Mouse (Mus musculus): ENCODE data around the gene Cdk10. TPM values are rescaled to one million over a fixed set of nuclear protein-coding genes. Genes with fewer than 3 reads are reported as not detected.
A peak's percentile ranks its signal among the peaks of the same experiment; 100 is the strongest.
"Not testable (repeated sequence)": the region's sequence is repeated elsewhere in the genome, so short reads cannot be mapped to it uniquely, and the experiment has no call there.

Cdk10 gene
- polyA plus RNA-seq, 1 experiment from 2014 or later = 45.2 TPM

- peaks cover 20% of the 10 kb centered on the region for H3K4me1 ChIP-seq (ENCODE audit: control insufficient read depth, insufficient read depth, low read length)
- peaks cover 45% of the 10 kb centered on the region for H3K36me3 ChIP-seq (ENCODE audit: control insufficient read depth, insufficient read depth, low read length)
- under 1% methylated on average over 38 of the region's 40 CpGs for WGBS
- peak overlapping the region; percentile 93 for H3K4me2 ChIP-seq (ENCODE audit: low read depth, low read length)
- H3K27ac ChIP-seq (ENCODE audit: low read depth, low read length) = peak overlapping the region; percentile 91
- peak; percentile 71 for ATAC-seq (ENCODE audit: low read depth)
- peak overlapping the region; percentile 97 for H3K9ac ChIP-seq (replicated peaks; ENCODE audit: low read depth, low read length)
- H3K4me3 ChIP-seq (ENCODE audit: low read depth, low read length) = peak overlapping the region; percentile 98
- H3K27me3 ChIP-seq (ENCODE audit: control insufficient read depth, insufficient read depth, low read length) = no peaks in the 10 kb centered on the region
- H3K9me3 ChIP-seq (ENCODE audit: control insufficient read depth, low read length) = no peaks in the 10 kb centered on the region
Observed at GRCm38 (mm10) chr8:123253451-123254098, 28.9 kb downstream of the Cdk10 start.

- Histone ChIP-seq H3K27me3 (ENCODE audit: control insufficient read depth, insufficient read depth, low read length) (no peaks in the 10 kb centered on the region), H3K36me3 (ENCODE audit: control insufficient read depth, insufficient read depth, low read length) (peaks cover 47% of the 10 kb centered on the region), H3K4me3 (ENCODE audit: low read depth, low read length) (peak within 1 kb of the TSS; percentile 98), H3K4me1 (ENCODE audit: control insufficient read depth, insufficient read depth, low read length) (peaks cover 20% of the 10 kb centered on the region), H3K27ac (ENCODE audit: low read depth, low read length) (peak within 1 kb of the TSS; percentile 91), H3K9me3 (ENCODE audit: control insufficient read depth, low read length) (no peaks in the 10 kb centered on the region), H3K4me2 (ENCODE audit: low read depth, low read length) (peak within 1 kb of the TSS; percentile 93), H3K9ac (replicated peaks; ENCODE audit: low read depth, low read length) (peak within 1 kb of the TSS; percentile 97)
- peak; percentile 95 for ATAC-seq (ENCODE audit: low read depth)
- WGBS = under 1% methylated on average over 73 of the region's 99 CpGs
Observed at GRCm38 (mm10) chr8:123254099-123254885, 29.6 kb downstream of the Cdk10 start, which contains the start of the genes Zfp276 and Vps9d1. Zfp276 (plus strand) TSS chr8:123254195. Vps9d1 (minus strand) TSS chr8:123254348.

DNA sequence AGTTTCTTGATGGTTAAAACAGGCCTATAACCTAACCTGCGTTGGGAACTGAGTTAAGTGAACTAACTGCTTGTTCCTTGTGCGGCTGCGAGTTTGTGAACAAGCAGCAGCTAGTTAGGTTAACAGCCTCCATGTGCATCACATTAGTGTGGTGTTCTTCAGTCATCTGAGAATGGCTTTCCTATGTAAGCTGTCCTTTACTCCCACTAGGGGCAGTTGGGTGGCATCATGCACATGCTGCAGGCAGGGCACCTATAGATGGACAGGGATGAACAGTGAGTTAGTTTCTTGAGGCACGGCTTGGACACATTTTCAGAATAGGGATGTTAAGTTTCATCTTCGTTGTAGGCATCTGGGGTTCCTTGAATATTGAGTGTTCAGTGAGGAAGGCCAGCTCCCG lies 30.5 kb downstream of the Cdk10 start:
- Histone ChIP-seq H3K4me3 (ENCODE audit: low read depth, low read length) (peak overlapping the region; percentile 98), H3K4me1 (ENCODE audit: control insufficient read depth, insufficient read depth, low read length) (peaks cover 20% of the 10 kb centered on the region), H3K9ac (replicated peaks; ENCODE audit: low read depth, low read length) (peak overlapping the region; percentile 97), H3K9me3 (ENCODE audit: control insufficient read depth, low read length) (no peaks in the 10 kb centered on the region), H3K27me3 (ENCODE audit: control insufficient read depth, insufficient read depth, low read length) (no peaks in the 10 kb centered on the region), H3K4me2 (ENCODE audit: low read depth, low read length) (peak overlapping the region; percentile 93), H3K27ac (ENCODE audit: low read depth, low read length) (no peak overlapping the region), H3K36me3 (ENCODE audit: control insufficient read depth, insufficient read depth, low read length) (peaks cover 49% of the 10 kb centered on the region)
- 69% methylated on average over 6 of the region's 6 CpGs for WGBS
- no peak for ATAC-seq (ENCODE audit: low read depth)

GRCm38 (mm10) chr8:123257114-123257513 lies 32.5 kb downstream of the Cdk10 start:
- Histone ChIP-seq H3K4me1 (ENCODE audit: control insufficient read depth, insufficient read depth, low read length) (peaks cover 20% of the 10 kb centered on the region), H3K4me3 (ENCODE audit: low read depth, low read length) (no peak overlapping the region), H3K36me3 (ENCODE audit: control insufficient read depth, insufficient read depth, low read length) (peaks cover 40% of the 10 kb centered on the region), H3K27ac (ENCODE audit: low read depth, low read length) (no peak overlapping the region), H3K9me3 (ENCODE audit: control insufficient read depth, low read length) (no peaks in the 10 kb centered on the region), H3K27me3 (ENCODE audit: control insufficient read depth, insufficient read depth, low read length) (no peaks in the 10 kb centered on the region), H3K9ac (replicated peaks; ENCODE audit: low read depth, low read length) (no peak overlapping the region), H3K4me2 (ENCODE audit: low read depth, low read length) (no peak overlapping the region)
- 68% methylated on average over 3 of the region's 3 CpGs for WGBS
- ATAC-seq (ENCODE audit: low read depth) = no peak

GRCm38 (mm10) chr8:123257593-123257992 lies 33.0 kb downstream of the Cdk10 start:
- Histone ChIP-seq H3K4me1 (ENCODE audit: control insufficient read depth, insufficient read depth, low read length) (peaks cover 18% of the 10 kb centered on the region), H3K36me3 (ENCODE audit: control insufficient read depth, insufficient read depth, low read length) (peaks cover 40% of the 10 kb centered on the region)
- H3K9ac ChIP-seq (replicated peaks; ENCODE audit: low read depth, low read length); H3K4me2 ChIP-seq (ENCODE audit: low read depth, low read length); H3K9me3 ChIP-seq (ENCODE audit: control insufficient read depth, low read length); H3K27ac ChIP-seq (ENCODE audit: low read depth, low read length); ATAC-seq (ENCODE audit: low read depth); H3K27me3 ChIP-seq (ENCODE audit: control insufficient read depth, insufficient read depth, low read length); H3K4me3 ChIP-seq (ENCODE audit: low read depth, low read length): not testable (repeated sequence)
- 94% methylated on average over 8 of the region's 8 CpGs for WGBS

- H3K4me2 ChIP-seq (ENCODE audit: low read depth, low read length) = no peak overlapping the region
- no peaks in the 10 kb centered on the region for H3K27me3 ChIP-seq (ENCODE audit: control insufficient read depth, insufficient read depth, low read length)
- ATAC-seq (ENCODE audit: low read depth) = no peak
- no peak overlapping the region for H3K4me3 ChIP-seq (ENCODE audit: low read depth, low read length)
- no peaks in the 10 kb centered on the region for H3K4me1 ChIP-seq (ENCODE audit: control insufficient read depth, insufficient read depth, low read length)
- peaks cover 60% of the 10 kb centered on the region for H3K36me3 ChIP-seq (ENCODE audit: control insufficient read depth, insufficient read depth, low read length)
- H3K9ac ChIP-seq (replicated peaks; ENCODE audit: low read depth, low read length) = no peak overlapping the region
- WGBS = 67% methylated on average over 14 of the region's 14 CpGs
- H3K9me3 ChIP-seq (ENCODE audit: control insufficient read depth, low read length) = no peaks in the 10 kb centered on the region
- no peak overlapping the region for H3K27ac ChIP-seq (ENCODE audit: low read depth, low read length)
Observed at GRCm38 (mm10) chr8:123267926-123268656, 43.4 kb downstream of the Cdk10 start.

DNA sequence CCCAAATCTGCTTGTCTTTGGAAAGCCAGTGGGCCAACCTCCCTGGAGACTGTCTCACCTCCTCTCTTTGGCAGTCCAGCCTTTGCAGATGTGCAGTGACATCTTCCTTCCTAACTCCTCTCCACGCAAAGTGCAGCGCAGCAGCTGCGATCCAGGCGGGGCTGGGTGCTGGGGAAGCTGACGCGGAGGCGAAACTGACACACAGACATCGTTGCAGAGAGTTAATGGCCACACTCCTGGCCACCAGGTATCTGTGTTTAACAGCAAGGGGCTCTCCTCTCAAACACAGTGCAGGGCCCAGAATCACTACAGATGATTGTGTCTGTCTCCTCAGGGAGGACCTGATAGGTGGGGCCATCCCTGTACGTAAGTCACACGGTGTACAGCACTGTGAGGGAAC lies 46.5 kb downstream of the Cdk10 start:
- Histone ChIP-seq H3K27me3 (ENCODE audit: control insufficient read depth, insufficient read depth, low read length) (no peaks in the 10 kb centered on the region), H3K27ac (ENCODE audit: low read depth, low read length) (no peak overlapping the region), H3K9me3 (ENCODE audit: control insufficient read depth, low read length) (no peaks in the 10 kb centered on the region), H3K36me3 (ENCODE audit: control insufficient read depth, insufficient read depth, low read length) (peaks cover 37% of the 10 kb centered on the region), H3K4me2 (ENCODE audit: low read depth, low read length) (no peak overlapping the region), H3K9ac (replicated peaks; ENCODE audit: low read depth, low read length) (no peak overlapping the region), H3K4me3 (ENCODE audit: low read depth, low read length) (no peak overlapping the region), H3K4me1 (ENCODE audit: control insufficient read depth, insufficient read depth, low read length) (no peaks in the 10 kb centered on the region)
- ATAC-seq (ENCODE audit: low read depth) = no peak
- WGBS = 91% methylated on average over 10 of the region's 10 CpGs

DNA sequence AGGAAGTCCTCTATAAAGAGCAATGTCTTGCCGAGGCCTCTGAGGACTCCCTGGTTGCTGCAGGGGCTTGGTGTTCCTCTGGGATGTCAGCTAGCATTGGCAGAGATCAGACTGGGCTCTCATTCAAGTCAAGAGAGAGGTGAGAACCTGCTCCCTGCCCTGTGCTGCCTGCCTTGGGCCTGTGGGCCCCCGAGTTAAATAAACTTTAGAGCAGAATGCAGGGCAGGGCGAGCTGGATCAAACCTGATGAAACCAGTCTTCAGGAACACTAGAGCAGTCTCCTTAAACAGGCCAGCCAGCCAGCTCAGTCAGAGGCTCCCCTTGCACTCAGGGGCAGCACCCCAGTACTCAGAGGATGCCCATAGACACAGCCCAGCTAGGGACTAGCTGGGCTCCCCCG lies 47.3 kb downstream of the Cdk10 start:
- no peak overlapping the region for H3K27ac ChIP-seq (ENCODE audit: low read depth, low read length)
- no peaks in the 10 kb centered on the region for H3K4me1 ChIP-seq (ENCODE audit: control insufficient read depth, insufficient read depth, low read length)
- no peak overlapping the region for H3K4me2 ChIP-seq (ENCODE audit: low read depth, low read length)
- H3K36me3 ChIP-seq (ENCODE audit: control insufficient read depth, insufficient read depth, low read length) = peaks cover 30% of the 10 kb centered on the region
- H3K9ac ChIP-seq (replicated peaks; ENCODE audit: low read depth, low read length) = no peak overlapping the region
- no peaks in the 10 kb centered on the region for H3K27me3 ChIP-seq (ENCODE audit: control insufficient read depth, insufficient read depth, low read length)
- no peak overlapping the region for H3K4me3 ChIP-seq (ENCODE audit: low read depth, low read length)
- ATAC-seq (ENCODE audit: low read depth) = no peak
- no peaks in the 10 kb centered on the region for H3K9me3 ChIP-seq (ENCODE audit: control insufficient read depth, low read length)
- 79% methylated on average over 4 of the region's 4 CpGs for WGBS

All from neural tube, embryonic 14.5 days (tissue).